25 mouse cellular contexts compared by ENCODE assay signal in the genomic region with DNA sequence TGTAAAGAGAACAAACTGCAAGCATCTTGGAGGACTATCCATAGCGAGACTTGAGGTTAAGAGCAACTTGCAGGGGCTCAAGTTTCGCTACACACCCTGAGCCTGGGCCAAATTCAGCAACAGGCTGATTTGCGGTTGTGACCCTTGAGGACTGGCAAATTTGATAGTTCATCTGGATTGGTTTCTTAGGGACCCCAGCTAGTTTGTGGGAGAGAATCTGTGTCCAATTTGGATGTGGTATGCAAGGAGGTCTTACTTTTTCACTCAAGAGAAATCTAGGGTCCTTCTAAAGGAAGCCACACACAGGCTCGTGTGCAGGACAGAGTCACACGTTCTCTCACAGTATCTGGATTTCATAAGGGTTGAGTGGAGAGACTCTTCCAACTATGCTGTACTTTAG.
DNase-seq lines count a peak whose midpoint lies in the region; ATAC-seq lines count a peak whose summit lies in the region.
"Had no signal": no experiment of that assay in that cellular context is flagged by ENCODE, and none has a peak within 500 bp of the region (broad histone marks: within the 10 kb centered on the region; RNA-seq: fewer than 3 reads in every experiment).

No protein-coding gene starts in this region.

- H3K36me3 ChIP-seq in embryonic facial prominence, embryonic 12.5 days: no peaks in the 10 kb centered on the region
- no peaks in the 10 kb centered on the region for H3K36me3 ChIP-seq in embryonic facial prominence, embryonic 15.5 days
- H3K36me3 ChIP-seq in forebrain, embryonic 15.5 days: no peaks in the 10 kb centered on the region
- H3K36me3 ChIP-seq: forebrain, embryonic 12.5 days; heart, embryonic 10.5 days; heart, embryonic 13.5 days; hindbrain, embryonic 12.5 days; hindbrain, embryonic 15.5 days had no signal

- H3K9ac ChIP-seq in embryonic facial prominence, embryonic 12.5 days: no peak overlapping the region
- no peak overlapping the region for H3K9ac ChIP-seq in embryonic facial prominence, embryonic 15.5 days
- no peak overlapping the region for H3K9ac ChIP-seq in forebrain, embryonic 15.5 days (replicated peaks)
- H3K9ac ChIP-seq: forebrain, embryonic 12.5 days; heart, embryonic 13.5 days; hindbrain, embryonic 12.5 days; hindbrain, embryonic 15.5 days had no signal

- DNase-seq in heart, adult 11 months: peak; percentile 37
- no peak for DNase-seq in heart, postnatal 14 days
- DNase-seq in layer of hippocampus, adult 9-10 months (ENCODE audit: low spot score): no peak
- DNase-seq: adrenal gland, adult 8-10 months; adrenal gland, postnatal 25 days; cerebellum, adult 11-12 months; cerebellum, adult 8-10 months; cerebellum, postnatal 10 days; cerebellum, postnatal 36 days; embryo, embryonic 11 days; gastrocnemius, adult 2 months; gastrocnemius, postnatal 14 days; heart, adult 2 months had no signal

- 39% methylated on average over 5 of the region's 5 CpGs for WGBS in embryonic facial prominence, embryonic 12.5 days
- 28% methylated on average over 5 of the region's 5 CpGs for WGBS in embryonic facial prominence, embryonic 15.5 days
- 90% methylated on average over 5 of the region's 5 CpGs for WGBS in forebrain, embryonic 15.5 days

- H3K27me3 ChIP-seq in embryonic facial prominence, embryonic 12.5 days: no peaks in the 10 kb centered on the region
- no peaks in the 10 kb centered on the region for H3K27me3 ChIP-seq in embryonic facial prominence, embryonic 15.5 days
- no peaks in the 10 kb centered on the region for H3K27me3 ChIP-seq in forebrain, embryonic 15.5 days
- H3K27me3 ChIP-seq: forebrain, embryonic 12.5 days; heart, embryonic 13.5 days; hindbrain, embryonic 12.5 days; hindbrain, embryonic 15.5 days had no signal

- intact Hi-C loops in heart, postnatal 14 days (cut with DNase I): no loop called here

- no peaks in the 10 kb centered on the region for H3K9me3 ChIP-seq in embryonic facial prominence, embryonic 12.5 days
- no peaks in the 10 kb centered on the region for H3K9me3 ChIP-seq in embryonic facial prominence, embryonic 15.5 days (replicated peaks)
- no peaks in the 10 kb centered on the region for H3K9me3 ChIP-seq in forebrain, embryonic 15.5 days
- H3K9me3 ChIP-seq: heart, embryonic 10.5 days; heart, embryonic 13.5 days; hindbrain, embryonic 12.5 days; hindbrain, embryonic 15.5 days had no signal

- peaks cover 10% of the 10 kb centered on the region for H3K4me1 ChIP-seq in embryonic facial prominence, embryonic 12.5 days
- 0 out of 2 replicates have a peak, but pooled peaks cover 4% of the 10 kb centered on the region for H3K4me1 ChIP-seq in embryonic facial prominence, embryonic 15.5 days
- H3K4me1 ChIP-seq in forebrain, embryonic 15.5 days: peaks cover 11% of the 10 kb centered on the region

- H3K27ac ChIP-seq in embryonic facial prominence, embryonic 12.5 days: peak overlapping the region; percentile 75
- H3K27ac ChIP-seq in embryonic facial prominence, embryonic 15.5 days (replicated peaks): peak overlapping the region; percentile 60; the same call in 1 of the 2 replicates
- no peak overlapping the region for H3K27ac ChIP-seq in forebrain, embryonic 15.5 days (replicated peaks)
- H3K27ac ChIP-seq: forebrain, embryonic 12.5 days; gastrocnemius, adult 2 months; heart, adult 2 months; heart, embryonic 10.5 days; heart, embryonic 13.5 days; hindbrain, embryonic 12.5 days; hindbrain, embryonic 15.5 days had no signal

- H3K4me2 ChIP-seq in embryonic facial prominence, embryonic 12.5 days (replicated peaks): no peak overlapping the region
- 0 out of 2 replicates have a peak overlapping the region, but pooled peaks have one; percentile 4 for H3K4me2 ChIP-seq in embryonic facial prominence, embryonic 15.5 days (replicated peaks)
- H3K4me2 ChIP-seq in forebrain, embryonic 15.5 days (replicated peaks): no peak overlapping the region
- H3K4me2 ChIP-seq: forebrain, embryonic 12.5 days; heart, embryonic 13.5 days; hindbrain, embryonic 12.5 days; hindbrain, embryonic 15.5 days had no signal

- no peak overlapping the region for H3K4me3 ChIP-seq in embryonic facial prominence, embryonic 12.5 days
- no peak overlapping the region for H3K4me3 ChIP-seq in embryonic facial prominence, embryonic 15.5 days (replicated peaks)
- H3K4me3 ChIP-seq in forebrain, embryonic 15.5 days: no peak overlapping the region
- H3K4me3 ChIP-seq: erythroblast, embryonic 14.5 days; forebrain, embryonic 12.5 days; gastrocnemius, adult 2 months; heart, adult 2 months; heart, embryonic 10.5 days; heart, embryonic 13.5 days; hindbrain, embryonic 12.5 days; hindbrain, embryonic 15.5 days had no signal

- peak; percentile 64; the same call in 1 of the 2 replicates for ATAC-seq in embryonic facial prominence, embryonic 12.5 days (ENCODE audit: insufficient number of reproducible peaks, insufficient read depth, low FRiP score, low TSS enrichment)
- peak; percentile 57; the same call in 1 of the 2 replicates for ATAC-seq in embryonic facial prominence, embryonic 15.5 days (ENCODE audit: insufficient number of reproducible peaks, low FRiP score, low TSS enrichment, low read depth)
- ATAC-seq in forebrain, embryonic 15.5 days (replicated peaks): no peak
- no peak for ATAC-seq in granulocyte monocyte progenitor cell, adult 5-6 weeks (replicated peaks; ENCODE audit: poor library complexity, severe bottlenecking)
- ATAC-seq: activated CD4-positive, CD25-positive, alpha-beta regulatory T cell, adult 4 months; forebrain, embryonic 16.5 days had no signal

Comparison
In these comparisons a context has a peak if more than half of its experiments do, and no peak if none do; other contexts are left out.
1. ATAC-seq: peak in embryonic facial prominence, embryonic 12.5 days (single experiment) and embryonic facial prominence, embryonic 15.5 days (single experiment); none in forebrain, embryonic 15.5 days (single experiment) and granulocyte monocyte progenitor cell, adult 5-6 weeks (single experiment).